Mouse (Mus musculus) midbrain, embryonic 15.5 days (tissue): Measurements from ENCODE around the gene Spata33. TPM values are rescaled to one million over a fixed set of nuclear protein-coding genes. Genes with fewer than 3 reads are reported as not detected.

Experiments
- ATAC-seq: fragments of 200-750 bp; cut with Nextera tagmentation; replicated peaks from 2 replicates; pipeline ENCODE4 v1.8.0; 2017; ENCODE audit warnings: moderate TSS enrichment
- H3K27ac ChIP-seq: fragments of 300-500 bp; sonication (generic); 2 replicates; pipeline ENCODE4 v1.5.1; 2015; ENCODE audit warnings: mild to moderate bottlenecking, inconsistent platforms
- H3K27me3 ChIP-seq: fragments of 300-500 bp; sonication (generic); replicated peaks from 2 replicates; pipeline ENCODE4 v1.6.1; 2015; ENCODE audit warnings: inconsistent platforms
- H3K36me3 ChIP-seq: fragments of 300-500 bp; sonication (generic); replicated peaks from 2 replicates; pipeline ENCODE4 v1.6.1; 2015; ENCODE audit warnings: inconsistent platforms
- H3K4me1 ChIP-seq: fragments of 300-500 bp; sonication (generic); 2 replicates; pipeline ENCODE4 v1.6.1; 2015; ENCODE audit warnings: inconsistent platforms
- H3K4me2 ChIP-seq: fragments of 300-500 bp; sonication (generic); 2 replicates; pipeline ENCODE4 v1.6.1; 2015; ENCODE audit warnings: inconsistent platforms, mild to moderate bottlenecking, moderate library complexity
- H3K4me3 ChIP-seq: fragments of 300-500 bp; sonication (generic); 2 replicates; pipeline ENCODE4 v1.5.1; 2015; ENCODE audit warnings: mild to moderate bottlenecking, inconsistent platforms
- H3K9ac ChIP-seq: fragments of 300-500 bp; sonication (generic); 2 replicates; pipeline ENCODE4 v1.6.1; 2015; ENCODE audit warnings: mild to moderate bottlenecking, inconsistent platforms
- H3K9me3 ChIP-seq: fragments of 300-500 bp; sonication (generic); 2 replicates; pipeline ENCODE4 v1.6.1; 2016; ENCODE audit warnings: inconsistent platforms
- WGBS: fragments of 180-500 bp; shearing (Covaris S2); methylation state at CpG from one replicate; pipeline ENCODE4 v1.1.7; 2015; ENCODE audit warnings: mixed read lengths; 5-methylcytosine and 5-hydroxymethylcytosine counted together
- polyA plus RNA-seq: library from polyadenylated mRNA; unstranded; fragments of >200 nt; fragmentation: Nextera tagmentation; extraction: Ambion mirVana; gene quantifications from 2 replicates; pipeline ENCODE4 v1.2.1, GENCODE M21; 2015

Spata33 gene
- polyA plus RNA-seq, 1 experiment from 2014 or later: 8.0 TPM

DNA sequence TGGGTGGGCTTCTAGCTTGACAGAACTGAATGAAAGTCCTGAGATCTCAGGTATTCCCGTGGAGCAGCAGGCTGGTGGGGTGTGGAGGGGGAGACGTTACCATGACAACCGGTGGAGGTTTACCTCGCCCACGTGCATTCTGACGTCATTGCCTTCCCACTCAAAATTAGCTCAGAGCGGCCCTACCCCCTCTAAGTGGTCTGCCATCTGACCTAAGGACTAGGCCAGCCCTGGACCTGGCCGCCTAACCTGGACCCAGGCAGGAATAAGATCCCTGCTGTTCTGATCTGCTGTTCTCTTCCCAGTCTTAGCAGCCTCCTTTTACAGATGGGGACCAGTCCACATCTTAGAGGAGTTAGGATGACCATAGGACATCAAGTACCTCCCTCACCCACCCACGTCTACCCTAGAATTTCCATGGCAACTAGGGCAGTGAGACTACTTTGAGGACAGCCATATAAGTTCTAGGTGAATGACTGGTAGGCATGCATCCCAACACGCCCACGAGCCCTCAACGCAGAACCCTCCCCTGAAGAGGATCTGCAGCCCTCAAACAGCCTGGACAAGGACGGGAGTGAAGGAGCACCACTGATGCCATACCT lies 22.4 kb downstream of the Spata33 start:
- Histone ChIP-seq H3K4me1 (peaks cover 21% of the 10 kb centered on the region), H3K27ac (no peak overlapping the region), H3K4me2 (peak overlapping the region; percentile 69), H3K9ac (peak overlapping the region; percentile 49; the same call in 1 of the 2 replicates), H3K27me3 (peaks cover 13% of the 10 kb centered on the region; the same call in 1 of the 2 replicates), H3K36me3 (0 out of 2 replicates have a peak, but pooled peaks cover 3% of the 10 kb centered on the region), H3K4me3 (peak overlapping the region; percentile 44), H3K9me3 (no peaks in the 10 kb centered on the region)
- WGBS: 35% methylated on average over 13 of the region's 13 CpGs
- peak; percentile 32; the same call in 1 of the 2 replicates for ATAC-seq

DNA sequence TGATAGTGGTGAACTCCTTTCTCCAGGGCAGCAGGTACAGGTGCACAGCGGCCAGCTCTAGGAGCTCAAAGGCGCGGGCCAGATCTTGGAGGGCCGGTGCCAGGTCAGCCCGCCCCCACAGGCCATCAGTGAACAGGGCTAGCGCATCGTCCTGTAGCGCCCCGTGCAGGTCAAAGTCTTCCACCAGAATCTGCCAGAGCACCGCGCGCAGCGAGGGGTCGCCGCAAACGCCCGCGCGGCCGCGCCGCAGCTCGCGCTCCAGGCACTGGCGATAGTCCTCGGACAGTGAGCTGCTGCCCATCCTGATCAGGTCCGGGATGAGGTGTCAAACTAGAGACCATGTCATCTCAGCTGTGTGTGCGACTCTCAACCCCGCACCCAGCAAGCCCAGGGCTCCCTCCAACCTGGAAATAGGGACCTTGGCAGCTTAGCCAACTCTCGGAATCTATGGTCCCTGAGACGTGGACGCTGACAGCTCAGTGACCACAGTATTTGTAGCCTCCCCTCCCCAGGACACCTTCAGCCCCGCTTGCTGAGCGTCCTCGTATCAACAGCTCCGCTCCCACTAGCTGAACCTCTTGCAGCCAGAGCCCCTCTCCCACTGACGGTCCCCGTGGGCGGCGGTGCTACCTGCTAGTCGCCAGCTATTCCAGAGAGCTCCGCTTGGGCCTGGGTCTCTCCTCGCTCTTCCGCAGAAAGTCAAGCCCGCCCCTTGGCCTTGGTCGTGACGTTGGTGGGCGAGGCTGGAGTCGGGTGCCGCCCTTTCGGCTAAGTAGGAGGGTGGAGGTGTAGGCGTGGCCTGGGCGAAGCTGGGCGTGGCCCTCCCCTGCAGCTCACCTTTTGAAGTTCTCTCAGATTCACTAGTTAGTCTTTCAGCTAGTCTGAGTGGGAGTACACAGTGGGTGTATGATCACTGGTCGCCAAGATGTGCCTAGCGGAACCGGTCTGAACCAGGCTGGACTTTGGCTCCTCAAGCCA lies 23.2 kb downstream of the Spata33 start, which contains the start of gene Spata2l:
Gene Spata2l, minus strand, starts transcription at position 714 of the 978 bp plus-strand sequence.
- no peak within 1 kb of the TSS for H3K27ac ChIP-seq

GRCm38 (mm10) chr8:123239398-123239797 lies 26.8 kb downstream of the Spata33 start:
- no peaks in the 10 kb centered on the region for H3K9me3 ChIP-seq
- H3K27me3 ChIP-seq: peaks cover 11% of the 10 kb centered on the region; the same call in 1 of the 2 replicates
- H3K4me2 ChIP-seq: no peak overlapping the region
- H3K36me3 ChIP-seq: peaks cover 14% of the 10 kb centered on the region; the same call in 1 of the 2 replicates
- no peak for ATAC-seq
- H3K4me3 ChIP-seq: no peak overlapping the region
- H3K4me1 ChIP-seq: peaks cover 21% of the 10 kb centered on the region
- 78% methylated on average over 10 of the region's 10 CpGs for WGBS
- H3K27ac ChIP-seq: no peak overlapping the region
- H3K9ac ChIP-seq: no peak overlapping the region

More for the DNA sequence above, 23.2 kb downstream of the Spata33 start, which contains the start of gene Spata2l:
- H3K36me3 ChIP-seq: 0 out of 2 replicates have a peak, but pooled peaks cover 3% of the 10 kb centered on the region
- H3K27me3 ChIP-seq: peaks cover 13% of the 10 kb centered on the region; the same call in 1 of the 2 replicates
- peak within 1 kb of the TSS; percentile 69 for H3K4me2 ChIP-seq
- peak within 1 kb of the TSS; percentile 49 for H3K9ac ChIP-seq
- no peaks in the 10 kb centered on the region for H3K9me3 ChIP-seq
- H3K4me3 ChIP-seq: peak within 1 kb of the TSS; percentile 44
- WGBS: 2% methylated on average over 57 of the region's 57 CpGs
- ATAC-seq: peak; percentile 67
- H3K4me1 ChIP-seq: peaks cover 21% of the 10 kb centered on the region

DNA sequence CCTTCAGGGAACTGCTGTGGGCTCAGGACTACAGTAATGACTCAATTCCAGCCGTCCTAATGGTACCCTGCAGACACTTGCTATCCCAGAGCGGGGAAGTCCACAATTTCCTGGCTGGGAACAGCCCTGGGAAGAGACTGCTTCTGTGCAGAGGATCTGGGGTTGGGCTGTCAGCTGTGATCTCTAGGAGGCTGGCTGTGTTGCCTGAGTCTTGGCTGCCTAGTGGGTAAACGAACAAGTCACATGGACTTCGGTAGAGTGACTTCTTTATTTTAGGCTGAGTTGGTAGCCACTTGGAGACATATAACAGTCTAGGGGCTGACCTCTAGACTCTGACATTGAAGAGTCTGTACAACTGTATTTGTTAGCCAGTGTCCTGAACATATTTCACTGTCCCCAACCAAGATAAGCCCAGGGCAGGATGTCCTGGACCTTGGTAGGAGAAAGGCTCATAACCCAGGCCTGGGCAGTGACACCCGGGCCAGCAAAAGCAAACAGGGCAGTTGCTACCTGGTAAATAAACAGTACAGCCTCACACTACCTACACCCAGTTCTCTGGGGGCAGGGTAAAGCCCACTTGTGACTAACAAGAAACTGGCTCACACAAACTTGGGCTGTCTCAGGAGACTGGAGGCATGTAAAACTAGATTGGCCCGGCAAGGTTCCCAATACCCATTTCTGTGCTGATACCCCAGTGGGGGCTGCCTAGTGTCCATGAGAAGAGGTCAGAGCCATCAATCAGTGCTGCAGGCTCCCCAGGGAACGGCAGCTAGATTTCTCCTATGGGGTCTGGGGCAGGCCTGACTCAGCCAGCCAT lies 29.7 kb downstream of the Spata33 start:
- Histone ChIP-seq H3K27me3 (no peaks in the 10 kb centered on the region), H3K4me3 (no peak overlapping the region), H3K4me2 (no peak overlapping the region), H3K27ac (no peak overlapping the region), H3K36me3 (peaks cover 40% of the 10 kb centered on the region), H3K9ac (no peak overlapping the region), H3K4me1 (no peaks in the 10 kb centered on the region), H3K9me3 (no peaks in the 10 kb centered on the region)
- ATAC-seq: no peak
- 90% methylated on average over 7 of the region's 7 CpGs for WGBS

DNA sequence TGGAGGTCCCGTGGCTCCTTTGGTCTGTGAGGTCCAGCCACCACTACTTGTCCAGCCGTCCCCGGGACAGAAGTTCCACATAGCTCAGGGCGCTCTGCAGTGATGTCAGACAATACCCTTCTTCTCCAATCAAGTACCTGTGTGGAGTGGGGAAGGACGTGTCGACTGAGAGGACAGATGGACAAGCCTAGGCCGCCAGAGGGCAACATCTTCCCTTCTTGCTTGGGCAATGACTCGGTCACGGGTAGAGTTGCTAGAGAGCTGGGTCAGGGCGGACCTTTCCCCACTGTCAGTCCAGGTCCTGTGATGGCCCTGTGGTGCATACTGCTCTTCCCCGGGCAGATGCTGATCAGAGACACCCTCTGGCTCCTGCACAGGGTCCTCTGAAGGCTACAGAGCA lies 30.4 kb downstream of the Spata33 start:
- ATAC-seq: no peak
- 65% methylated on average over 11 of the region's 11 CpGs for WGBS
- peaks cover 48% of the 10 kb centered on the region for H3K36me3 ChIP-seq

DNA sequence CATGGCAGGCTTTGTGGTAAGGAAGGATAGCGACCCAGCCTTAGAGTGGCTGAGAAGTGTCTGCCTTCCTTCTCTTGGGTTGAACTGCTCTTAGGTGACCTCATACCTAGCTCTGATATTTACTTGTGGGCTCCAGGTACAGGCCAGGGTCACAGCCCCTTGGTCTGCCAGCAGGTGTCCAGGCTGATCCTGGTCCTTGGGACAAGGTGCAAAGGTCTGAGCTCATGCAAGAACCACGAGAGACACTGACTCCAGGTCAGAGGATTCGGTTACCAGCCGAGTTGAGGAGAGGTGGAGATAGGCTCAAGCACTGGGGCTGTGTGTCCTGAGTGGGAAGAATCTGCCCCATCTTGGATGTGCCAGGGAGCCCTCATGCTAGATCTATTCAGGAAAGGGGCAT lies 31.8 kb downstream of the Spata33 start:
- no peak for ATAC-seq
- Histone ChIP-seq H3K36me3 (peaks cover 61% of the 10 kb centered on the region), H3K4me1 (no peaks in the 10 kb centered on the region), H3K4me3 (no peak overlapping the region), H3K27me3 (no peaks in the 10 kb centered on the region), H3K4me2 (no peak overlapping the region), H3K9me3 (no peaks in the 10 kb centered on the region), H3K27ac (no peak overlapping the region), H3K9ac (no peak overlapping the region)
- 94% methylated on average over 4 of the region's 4 CpGs for WGBS

More for the DNA sequence above, 30.4 kb downstream of the Spata33 start:
- Histone ChIP-seq H3K9ac (no peak overlapping the region), H3K9me3 (no peaks in the 10 kb centered on the region), H3K4me1 (no peaks in the 10 kb centered on the region), H3K4me2 (no peak overlapping the region), H3K27ac (no peak overlapping the region), H3K4me3 (no peak overlapping the region), H3K27me3 (no peaks in the 10 kb centered on the region)

GRCm38 (mm10) chr8:123245543-123245942 lies 32.9 kb downstream of the Spata33 start:
- Histone ChIP-seq H3K27me3 (no peaks in the 10 kb centered on the region), H3K4me2 (no peak overlapping the region), H3K4me3 (no peak overlapping the region), H3K9ac (no peak overlapping the region), H3K27ac (no peak overlapping the region), H3K36me3 (peaks cover 72% of the 10 kb centered on the region), H3K9me3 (no peaks in the 10 kb centered on the region), H3K4me1 (no peaks in the 10 kb centered on the region)
- ATAC-seq: no peak
- 93% methylated on average over 12 of the region's 12 CpGs for WGBS

DNA sequence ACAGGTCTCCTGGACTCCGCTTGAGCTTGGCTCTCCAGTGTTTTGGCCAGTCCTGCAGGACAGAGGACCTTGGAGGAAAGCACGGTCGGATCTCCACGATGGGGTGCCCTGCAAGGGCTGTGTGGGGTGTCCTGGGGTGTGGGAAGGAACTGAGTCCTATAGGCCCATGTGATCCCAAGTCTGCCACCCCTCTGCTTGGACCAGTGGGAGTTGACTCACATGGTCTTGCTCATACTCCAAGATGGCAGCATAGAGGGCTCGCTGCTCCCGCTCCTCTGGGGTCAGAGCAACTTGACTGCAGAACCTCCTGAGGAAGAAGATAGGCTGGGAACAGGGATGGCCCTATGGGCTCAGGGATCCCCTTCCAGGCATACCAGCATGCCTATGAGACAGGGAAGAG lies 35.1 kb downstream of the Spata33 start:
- Histone ChIP-seq H3K27me3 (no peaks in the 10 kb centered on the region), H3K27ac (no peak overlapping the region), H3K9me3 (no peaks in the 10 kb centered on the region), H3K4me1 (peaks cover 10% of the 10 kb centered on the region), H3K36me3 (peaks cover 64% of the 10 kb centered on the region), H3K9ac (no peak overlapping the region), H3K4me2 (no peak overlapping the region), H3K4me3 (no peak overlapping the region)
- no peak for ATAC-seq
- 96% methylated on average over 6 of the region's 6 CpGs for WGBS

- no peak for ATAC-seq
- Histone ChIP-seq H3K27ac (no peak overlapping the region), H3K4me2 (no peak overlapping the region), H3K4me3 (no peak overlapping the region), H3K36me3 (peaks cover 63% of the 10 kb centered on the region), H3K9me3 (no peaks in the 10 kb centered on the region), H3K27me3 (no peaks in the 10 kb centered on the region), H3K9ac (no peak overlapping the region), H3K4me1 (peaks cover 17% of the 10 kb centered on the region)
- WGBS: 97% methylated on average over 8 of the region's 8 CpGs
These were observed 36.0 kb downstream of the Spata33 start for GRCm38 (mm10) chr8:123248596-123248995.

- Histone ChIP-seq H3K27me3 (no peaks in the 10 kb centered on the region), H3K27ac (no peak overlapping the region), H3K9ac (no peak overlapping the region), H3K36me3 (peaks cover 51% of the 10 kb centered on the region), H3K4me3 (no peak overlapping the region), H3K4me2 (no peak overlapping the region), H3K4me1 (peaks cover 30% of the 10 kb centered on the region), H3K9me3 (no peaks in the 10 kb centered on the region)
- 95% methylated on average over 5 of the region's 5 CpGs for WGBS
- ATAC-seq: no peak
These were observed 38.3 kb downstream of the Spata33 start for GRCm38 (mm10) chr8:123250940-123251339.

- 65% methylated on average over 4 of the region's 4 CpGs for WGBS
- H3K27ac ChIP-seq: no peak overlapping the region
- H3K9ac ChIP-seq: peak overlapping the region; percentile 99
- peak overlapping the region; percentile 95 for H3K4me2 ChIP-seq
- peak overlapping the region; percentile 93 for H3K4me3 ChIP-seq
- no peak for ATAC-seq
- no peaks in the 10 kb centered on the region for H3K9me3 ChIP-seq
- H3K36me3 ChIP-seq: peaks cover 46% of the 10 kb centered on the region
- H3K27me3 ChIP-seq: no peaks in the 10 kb centered on the region
- peaks cover 34% of the 10 kb centered on the region for H3K4me1 ChIP-seq
These were observed 40.3 kb downstream of the Spata33 start for GRCm38 (mm10) chr8:123252925-123253324.
